Mouse (Mus musculus) bone marrow macrophage, adult 2 months (primary cell): ENCODE measurements at regions not wholly inside any gene's neighbourhood (a gene's known extent, or its start where the extent isn't known, plus 50 kb on each side); places are given as distances from the start of the nearest gene placed in this dataset.
"Not testable (repeated sequence)": the region's sequence is repeated elsewhere in the genome, so short reads cannot be mapped to it uniquely, and the experiment has no call there.

Experiments
- CTCF ChIP-seq: IDR thresholded peaks from 2 replicates; pipeline ENCODE4 v1.5.1; 2012; ENCODE audit warnings: low read depth, mild to moderate bottlenecking, low read length, moderate library complexity
- POLR2A ChIP-seq: IDR thresholded peaks from 2 replicates; pipeline ENCODE4 v1.6.1; 2012; ENCODE audit warnings: mild to moderate bottlenecking, low read depth, low read length, borderline replicate concordance

DNA sequence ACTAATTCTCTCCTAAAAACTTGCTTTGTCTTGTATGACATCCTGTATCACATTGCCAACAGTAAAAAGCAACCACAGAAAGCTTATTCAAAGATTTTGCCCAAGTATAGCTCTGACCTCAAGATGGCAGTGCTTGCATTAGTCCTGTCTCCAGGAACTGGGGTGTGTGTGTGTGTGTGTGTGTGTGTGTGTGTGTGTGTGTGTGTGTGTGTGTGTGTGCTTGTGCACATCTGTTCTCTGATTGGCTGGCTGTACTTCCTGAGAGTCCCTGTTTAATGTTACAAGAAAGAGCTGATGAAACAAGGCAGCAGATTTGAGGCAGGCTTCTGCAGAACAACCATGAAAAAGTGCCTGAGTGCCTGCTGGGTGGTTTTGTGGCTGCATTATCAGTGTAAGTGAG lies 639.2 kb upstream of the Olfr1507 start:
- TF ChIP-seq POLR2A, CTCF: not testable (repeated sequence)
